Mouse (Mus musculus): ENCODE measurements around the gene Mapkap1. TPM values are rescaled to one million over a fixed set of nuclear protein-coding genes. Genes with fewer than 3 reads are reported as not detected.

Gene Mapkap1
- polyA plus RNA-seq, 1 experiment from 2014 or later: 91.1 TPM

DNA sequence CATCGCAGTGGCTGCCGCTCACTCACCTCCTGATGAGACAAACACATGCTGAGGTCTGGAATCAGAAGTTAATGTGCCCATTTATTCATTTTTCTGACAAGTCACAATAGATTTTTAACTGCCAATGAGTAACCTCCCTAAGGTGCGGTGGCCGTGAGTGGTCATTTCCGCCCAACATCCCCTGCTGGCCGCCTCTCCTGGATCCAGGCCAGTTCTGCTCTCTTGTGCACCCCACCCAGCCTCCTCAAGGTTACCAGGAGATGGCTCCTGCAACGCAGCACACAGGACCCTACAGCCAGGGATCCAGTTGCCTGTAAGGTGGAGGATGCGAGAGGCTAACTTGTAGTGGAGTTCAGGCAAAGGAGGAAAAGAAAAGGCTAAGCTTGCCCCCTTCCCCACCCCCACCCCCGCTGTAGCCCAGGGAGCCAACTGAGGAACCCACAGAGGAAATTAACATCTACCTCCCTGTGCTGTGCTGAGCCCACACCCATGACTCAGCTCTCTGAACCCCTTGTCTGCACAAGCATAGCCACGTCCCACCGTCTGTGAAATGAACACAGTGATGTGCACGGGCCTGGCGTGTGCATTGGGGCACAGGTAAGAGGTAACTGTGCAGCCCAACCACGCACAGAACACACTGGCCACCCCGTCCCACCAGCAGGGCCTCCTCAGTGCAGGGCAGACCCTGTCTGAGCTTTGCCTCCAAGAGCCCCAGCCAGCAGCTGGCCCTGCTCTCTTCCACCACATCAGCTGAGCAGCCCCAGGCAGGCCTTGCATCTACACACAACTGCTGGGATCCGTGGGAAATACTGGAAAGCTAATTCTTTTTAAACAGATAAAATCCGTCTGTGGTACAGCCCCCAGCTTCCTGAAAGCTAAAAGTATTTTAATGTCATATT is 221.0 kb downstream of the Mapkap1 start:
- no peak overlapping the region for H3K4me3 ChIP-seq (ENCODE audit: low read depth, low read length)
- H3K4me1 ChIP-seq (ENCODE audit: control insufficient read depth, insufficient read depth, low read length): peaks cover 18% of the 10 kb centered on the region
- no peak overlapping the region for H3K4me2 ChIP-seq (replicated peaks; ENCODE audit: low read depth, low read length)
- no peak overlapping the region for H3K9ac ChIP-seq (replicated peaks; ENCODE audit: low read depth, low read length)
- H3K27ac ChIP-seq (ENCODE audit: low read length): peak overlapping the region; percentile 80
- H3K36me3 ChIP-seq (ENCODE audit: control insufficient read depth, insufficient read depth, low read length): peaks cover 13% of the 10 kb centered on the region; the same call in 1 of the 2 replicates
- WGBS: 54% methylated on average over 17 of the region's 17 CpGs
- H3K27me3 ChIP-seq (ENCODE audit: control insufficient read depth, insufficient read depth, low read length): no peaks in the 10 kb centered on the region
- ATAC-seq (ENCODE audit: insufficient number of reproducible peaks, insufficient read depth, low FRiP score, low read depth): peak; percentile 76
- H3K9me3 ChIP-seq (ENCODE audit: control insufficient read depth, low read depth, low read length): no peaks in the 10 kb centered on the region

DNA sequence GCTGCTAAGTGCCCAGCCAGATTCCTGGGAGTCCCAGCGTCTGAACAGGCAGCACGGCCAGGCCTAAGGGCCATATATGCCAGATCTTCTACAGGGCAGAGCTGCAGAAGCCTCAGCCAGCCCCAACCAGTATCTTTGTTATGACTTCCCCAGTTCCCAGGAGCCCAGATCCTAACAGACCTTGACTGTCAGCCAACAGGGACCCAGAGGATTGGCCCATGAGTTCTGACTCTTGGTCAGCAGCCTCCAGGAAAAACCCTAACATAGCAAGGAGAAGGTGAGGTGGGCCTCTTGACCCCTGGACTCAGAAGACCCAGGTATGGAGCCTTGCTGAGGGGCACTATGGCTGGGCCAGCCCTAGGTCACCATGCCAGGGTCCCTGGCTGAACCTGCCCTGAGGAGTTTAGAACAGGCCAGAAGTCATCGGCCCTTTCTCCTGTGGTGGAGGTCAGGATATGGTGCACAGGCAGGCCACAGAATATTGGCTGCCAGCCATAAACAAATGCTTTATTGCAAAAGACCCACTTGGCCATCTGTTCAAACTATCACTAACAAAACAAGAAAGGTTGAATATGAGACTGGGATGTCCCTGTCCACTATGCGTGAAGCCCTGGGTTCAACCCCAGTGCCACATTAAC is 222.5 kb downstream of the Mapkap1 start:
- H3K27me3 ChIP-seq (ENCODE audit: control insufficient read depth, insufficient read depth, low read length): no peaks in the 10 kb centered on the region
- no peak overlapping the region for H3K4me2 ChIP-seq (replicated peaks; ENCODE audit: low read depth, low read length)
- ATAC-seq (ENCODE audit: insufficient number of reproducible peaks, insufficient read depth, low FRiP score, low read depth): no peak
- H3K4me1 ChIP-seq (ENCODE audit: control insufficient read depth, insufficient read depth, low read length): peaks cover 18% of the 10 kb centered on the region
- H3K27ac ChIP-seq (ENCODE audit: low read length): peak overlapping the region; percentile 76
- no peak overlapping the region for H3K9ac ChIP-seq (replicated peaks; ENCODE audit: low read depth, low read length)
- H3K36me3 ChIP-seq (ENCODE audit: control insufficient read depth, insufficient read depth, low read length): 0 out of 2 replicates have a peak, but pooled peaks cover 6% of the 10 kb centered on the region
- H3K9me3 ChIP-seq (ENCODE audit: control insufficient read depth, low read depth, low read length): no peaks in the 10 kb centered on the region
- no peak overlapping the region for H3K4me3 ChIP-seq (ENCODE audit: low read depth, low read length)
- 63% methylated on average over 4 of the region's 4 CpGs for WGBS

DNA sequence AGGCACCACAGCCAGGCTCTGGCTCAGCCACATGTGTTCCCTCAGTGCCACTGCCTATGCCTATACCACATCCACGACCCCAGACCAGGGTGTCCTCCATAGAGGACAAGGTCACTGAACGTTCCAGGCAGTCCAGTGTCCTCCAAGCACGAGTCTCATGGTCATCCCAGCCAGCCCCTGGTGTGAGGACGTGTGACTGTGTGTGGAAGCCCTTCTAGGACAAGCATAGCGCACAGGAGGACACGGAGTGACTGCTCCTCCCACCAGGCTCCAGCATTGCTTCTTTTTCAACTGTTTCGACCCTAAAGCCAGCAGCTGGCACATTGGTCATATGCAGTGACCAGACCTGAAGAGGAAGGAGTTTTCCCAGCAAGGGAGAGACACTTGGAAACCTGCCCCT is 223.2 kb downstream of the Mapkap1 start:
- WGBS: 77% methylated on average over 7 of the region's 7 CpGs
- no peak overlapping the region for H3K27ac ChIP-seq (ENCODE audit: low read length)
- no peaks in the 10 kb centered on the region for H3K27me3 ChIP-seq (ENCODE audit: control insufficient read depth, insufficient read depth, low read length)
- H3K4me1 ChIP-seq (ENCODE audit: control insufficient read depth, insufficient read depth, low read length): peaks cover 18% of the 10 kb centered on the region
- H3K36me3 ChIP-seq (ENCODE audit: control insufficient read depth, insufficient read depth, low read length): no peaks in the 10 kb centered on the region
- H3K9me3 ChIP-seq (ENCODE audit: control insufficient read depth, low read depth, low read length): no peaks in the 10 kb centered on the region
- H3K9ac ChIP-seq (replicated peaks; ENCODE audit: low read depth, low read length): no peak overlapping the region
- no peak for ATAC-seq (ENCODE audit: insufficient number of reproducible peaks, insufficient read depth, low FRiP score, low read depth)
- H3K4me2 ChIP-seq (replicated peaks; ENCODE audit: low read depth, low read length): no peak overlapping the region
- H3K4me3 ChIP-seq (ENCODE audit: low read depth, low read length): no peak overlapping the region

DNA sequence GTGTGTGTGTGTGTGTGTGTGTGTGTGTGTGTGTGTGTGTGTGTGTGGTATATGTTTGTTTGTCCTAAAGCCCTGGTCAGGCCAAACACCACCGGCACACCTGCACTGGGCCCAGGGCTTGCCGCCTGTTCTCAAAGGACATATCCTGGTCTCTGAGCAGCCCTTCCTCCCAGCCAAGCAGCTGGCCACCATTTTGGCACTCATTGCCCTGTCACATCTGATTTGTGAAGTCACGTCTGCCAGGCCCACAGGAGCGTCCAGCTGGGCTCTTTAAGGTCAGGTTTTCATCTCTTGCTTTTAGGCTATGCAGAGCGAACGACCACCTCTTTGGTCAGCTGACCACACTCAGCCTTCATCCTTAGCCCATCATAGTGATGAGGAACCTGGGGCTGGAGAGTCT is 223.9 kb downstream of the Mapkap1 start:
- Histone ChIP-seq H3K4me2 (replicated peaks; ENCODE audit: low read depth, low read length) (no peak overlapping the region), H3K4me1 (ENCODE audit: control insufficient read depth, insufficient read depth, low read length) (peaks cover 18% of the 10 kb centered on the region), H3K36me3 (ENCODE audit: control insufficient read depth, insufficient read depth, low read length) (no peaks in the 10 kb centered on the region), H3K9ac (replicated peaks; ENCODE audit: low read depth, low read length) (no peak overlapping the region), H3K4me3 (ENCODE audit: low read depth, low read length) (no peak overlapping the region), H3K9me3 (ENCODE audit: control insufficient read depth, low read depth, low read length) (no peaks in the 10 kb centered on the region), H3K27ac (ENCODE audit: low read length) (no peak overlapping the region), H3K27me3 (ENCODE audit: control insufficient read depth, insufficient read depth, low read length) (no peaks in the 10 kb centered on the region)
- 80% methylated on average over 6 of the region's 6 CpGs for WGBS
- no peak for ATAC-seq (ENCODE audit: insufficient number of reproducible peaks, insufficient read depth, low FRiP score, low read depth)

DNA sequence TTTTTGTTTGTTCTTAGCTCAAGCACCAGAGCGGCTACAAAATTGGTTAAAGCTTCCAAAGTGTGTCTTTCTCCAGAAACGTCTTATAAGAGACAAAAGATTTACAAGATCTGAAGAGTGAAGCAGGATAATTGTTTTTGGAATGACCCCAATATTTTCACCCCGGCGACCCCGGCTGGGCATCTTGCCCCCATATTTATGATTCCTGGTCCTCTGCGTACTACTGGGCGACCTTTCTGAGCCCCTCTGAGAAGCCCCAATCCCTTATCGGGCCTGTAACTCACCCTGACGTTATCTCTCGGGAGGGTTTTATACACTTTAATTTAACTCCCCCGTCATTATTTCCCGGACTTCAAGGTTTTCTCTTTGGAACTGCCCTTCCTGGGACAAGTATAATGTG is 225.5 kb downstream of the Mapkap1 start:
- H3K4me2 ChIP-seq (replicated peaks; ENCODE audit: low read depth, low read length): no peak overlapping the region
- H3K9me3 ChIP-seq (ENCODE audit: control insufficient read depth, low read depth, low read length): no peaks in the 10 kb centered on the region
- no peaks in the 10 kb centered on the region for H3K36me3 ChIP-seq (ENCODE audit: control insufficient read depth, insufficient read depth, low read length)
- no peak for ATAC-seq (ENCODE audit: insufficient number of reproducible peaks, insufficient read depth, low FRiP score, low read depth)
- WGBS: 66% methylated on average over 12 of the region's 12 CpGs
- H3K9ac ChIP-seq (replicated peaks; ENCODE audit: low read depth, low read length): no peak overlapping the region
- H3K27ac ChIP-seq (ENCODE audit: low read length): no peak overlapping the region
- no peak overlapping the region for H3K4me3 ChIP-seq (ENCODE audit: low read depth, low read length)
- H3K4me1 ChIP-seq (ENCODE audit: control insufficient read depth, insufficient read depth, low read length): peaks cover 18% of the 10 kb centered on the region
- H3K27me3 ChIP-seq (ENCODE audit: control insufficient read depth, insufficient read depth, low read length): no peaks in the 10 kb centered on the region

DNA sequence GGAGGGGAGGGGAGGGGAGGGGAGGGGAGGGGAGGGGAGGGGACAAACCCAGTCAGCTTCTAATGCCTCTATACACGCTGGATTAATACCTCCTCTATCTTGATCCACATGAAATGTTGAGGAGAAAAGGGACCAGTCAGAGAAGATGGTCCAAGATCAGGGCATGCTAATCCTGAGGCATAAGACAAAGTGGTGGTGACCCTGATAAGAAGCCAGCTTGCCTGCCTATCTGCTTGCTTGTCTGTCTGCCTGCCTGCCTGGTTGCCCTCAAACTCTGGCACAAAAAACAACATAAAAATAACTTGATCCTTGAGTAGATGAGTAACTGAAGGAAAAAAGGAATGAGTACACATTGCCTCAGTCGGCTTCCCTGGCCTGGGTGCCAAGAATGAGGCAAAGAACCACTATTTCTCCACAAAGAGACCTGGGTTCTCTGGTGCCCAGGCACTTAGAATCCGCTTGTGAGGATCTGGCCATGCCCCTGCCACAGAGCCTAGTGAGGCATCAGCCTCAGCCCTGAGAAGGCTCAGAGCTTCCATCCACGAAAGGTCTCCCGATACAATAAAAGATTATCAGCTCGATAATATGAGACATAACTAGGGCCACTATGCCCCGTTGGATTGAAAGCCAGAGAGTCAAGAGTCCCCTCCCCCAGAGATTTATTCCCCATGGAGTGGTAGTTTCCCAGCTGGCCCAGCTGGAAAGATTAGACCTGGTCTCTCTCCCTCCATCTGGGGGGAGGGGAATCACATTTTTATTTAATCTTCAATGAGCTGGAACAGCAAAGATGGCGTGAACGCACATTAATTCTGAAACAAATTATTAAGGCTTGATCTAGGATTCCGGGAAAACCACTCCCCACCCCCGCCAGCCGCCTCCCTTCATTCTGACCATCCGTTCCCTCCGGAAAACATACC is 228.9 kb downstream of the Mapkap1 start:
- H3K36me3 ChIP-seq (ENCODE audit: control insufficient read depth, insufficient read depth, low read length): no peaks in the 10 kb centered on the region
- no peak overlapping the region for H3K4me2 ChIP-seq (replicated peaks; ENCODE audit: low read depth, low read length)
- H3K27me3 ChIP-seq (ENCODE audit: control insufficient read depth, insufficient read depth, low read length): no peaks in the 10 kb centered on the region
- no peak for ATAC-seq (ENCODE audit: insufficient number of reproducible peaks, insufficient read depth, low FRiP score, low read depth)
- H3K9ac ChIP-seq (replicated peaks; ENCODE audit: low read depth, low read length): no peak overlapping the region
- 76% methylated on average over 14 of the region's 14 CpGs for WGBS
- no peak overlapping the region for H3K4me3 ChIP-seq (ENCODE audit: low read depth, low read length)
- no peak overlapping the region for H3K27ac ChIP-seq (ENCODE audit: low read length)
- no peaks in the 10 kb centered on the region for H3K9me3 ChIP-seq (ENCODE audit: control insufficient read depth, low read depth, low read length)
- H3K4me1 ChIP-seq (ENCODE audit: control insufficient read depth, insufficient read depth, low read length): peaks cover 4% of the 10 kb centered on the region; the same call in 1 of the 2 replicates

DNA sequence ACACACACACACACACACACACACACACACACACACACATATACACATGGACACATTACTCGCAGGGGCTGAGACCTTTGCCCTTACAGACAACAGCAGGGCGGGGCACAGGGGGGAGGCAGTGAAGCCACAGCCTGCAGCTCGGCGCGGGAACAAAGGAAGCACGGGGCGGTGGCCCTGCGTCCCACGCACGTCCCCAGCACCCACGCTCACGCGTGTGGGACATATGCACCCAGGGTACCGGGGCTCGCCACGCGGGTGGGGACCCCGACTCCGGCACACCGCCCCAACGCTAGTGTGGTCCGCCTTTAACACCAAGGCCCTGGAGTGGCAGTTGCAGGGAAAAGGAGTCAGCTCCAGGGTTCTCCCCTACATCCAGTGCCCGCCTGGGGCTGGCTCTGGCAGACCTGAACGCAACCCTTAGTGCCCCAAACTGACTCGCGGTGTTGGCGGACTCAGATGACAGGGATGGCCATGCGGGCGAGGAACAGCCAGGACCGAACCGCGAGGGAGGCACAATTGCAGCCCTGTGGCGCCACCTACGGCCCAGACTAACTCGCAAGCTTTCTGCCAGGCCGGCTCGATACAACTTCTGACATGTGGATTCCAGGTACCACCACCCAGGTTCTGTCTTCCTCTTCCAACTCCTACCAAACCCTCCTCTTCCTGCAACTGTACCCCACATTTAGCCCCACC is 232.5 kb downstream of the Mapkap1 start:
- no peaks in the 10 kb centered on the region for H3K27me3 ChIP-seq (ENCODE audit: control insufficient read depth, insufficient read depth, low read length)
- ATAC-seq (ENCODE audit: insufficient number of reproducible peaks, insufficient read depth, low FRiP score, low read depth): peak; percentile 66; the same call in 1 of the 2 replicates
- H3K36me3 ChIP-seq (ENCODE audit: control insufficient read depth, insufficient read depth, low read length): no peaks in the 10 kb centered on the region
- peaks cover 4% of the 10 kb centered on the region; the same call in 1 of the 2 replicates for H3K4me1 ChIP-seq (ENCODE audit: control insufficient read depth, insufficient read depth, low read length)
- peak overlapping the region; percentile 58; the same call in 1 of the 2 replicates for H3K9ac ChIP-seq (replicated peaks; ENCODE audit: low read depth, low read length)
- H3K27ac ChIP-seq (ENCODE audit: low read length): no peak overlapping the region
- peak overlapping the region; percentile 38 for H3K4me3 ChIP-seq (ENCODE audit: low read depth, low read length)
- WGBS: 12% methylated on average over 37 of the region's 37 CpGs
- peak overlapping the region; percentile 96 for H3K4me2 ChIP-seq (replicated peaks; ENCODE audit: low read depth, low read length)
- H3K9me3 ChIP-seq (ENCODE audit: control insufficient read depth, low read depth, low read length): no peaks in the 10 kb centered on the region
